Mouse (Mus musculus): ENCODE measurements at regions not wholly inside any gene's neighbourhood (a gene's known extent, or its start where the extent isn't known, plus 50 kb on each side); places are given as distances from the start of the nearest gene placed in this dataset.

- Histone ChIP-seq H3K4me1 (ENCODE audit: control insufficient read depth, insufficient read depth, low read length) (no peaks in the 10 kb centered on the region), H3K36me3 (ENCODE audit: control insufficient read depth, insufficient read depth, low read length) (no peaks in the 10 kb centered on the region), H3K27ac (ENCODE audit: control insufficient read depth, insufficient read depth, low read depth, low read length) (no peak overlapping the region), H3K4me3 (ENCODE audit: control insufficient read depth, low read depth, low read length) (no peak overlapping the region), H3K27me3 (ENCODE audit: control insufficient read depth, insufficient read depth, low read length) (no peaks in the 10 kb centered on the region)
- no peak for TF ChIP-seq CTCF (IDR thresholded peaks at IDR 0.05; ENCODE audit: control insufficient read depth, insufficient read depth, insufficient replicate concordance, low read depth, low read length)
- TF ChIP-seq POLR2A (IDR thresholded peaks at IDR 0.05; ENCODE audit: control insufficient read depth, low read depth, low read length): no peak
Observed at GRCm38 (mm10) chr13:45277842-45278416, 111.6 kb upstream of the Mylip start.

GRCm38 (mm10) chr13:45281106-45281505 is 108.4 kb upstream of the Mylip start:
- Histone ChIP-seq H3K36me3 (ENCODE audit: control insufficient read depth, insufficient read depth, low read length) (no peaks in the 10 kb centered on the region), H3K4me1 (ENCODE audit: control insufficient read depth, insufficient read depth, low read length) (no peaks in the 10 kb centered on the region), H3K27me3 (ENCODE audit: control insufficient read depth, insufficient read depth, low read length) (no peaks in the 10 kb centered on the region), H3K27ac (ENCODE audit: control insufficient read depth, insufficient read depth, low read depth, low read length) (no peak overlapping the region), H3K4me3 (ENCODE audit: control insufficient read depth, low read depth, low read length) (no peak overlapping the region)
- no peak for TF ChIP-seq POLR2A (IDR thresholded peaks at IDR 0.05; ENCODE audit: control insufficient read depth, low read depth, low read length)
- no peak for TF ChIP-seq CTCF (IDR thresholded peaks at IDR 0.05; ENCODE audit: control insufficient read depth, insufficient read depth, insufficient replicate concordance, low read depth, low read length)

- Histone ChIP-seq H3K27me3 (ENCODE audit: control insufficient read depth, insufficient read depth, low read length) (no peaks in the 10 kb centered on the region), H3K4me1 (ENCODE audit: control insufficient read depth, insufficient read depth, low read length) (no peaks in the 10 kb centered on the region), H3K4me3 (ENCODE audit: control insufficient read depth, low read depth, low read length) (no peak overlapping the region), H3K27ac (ENCODE audit: control insufficient read depth, insufficient read depth, low read depth, low read length) (no peak overlapping the region), H3K36me3 (ENCODE audit: control insufficient read depth, insufficient read depth, low read length) (no peaks in the 10 kb centered on the region)
- TF ChIP-seq CTCF (IDR thresholded peaks at IDR 0.05; ENCODE audit: control insufficient read depth, insufficient read depth, insufficient replicate concordance, low read depth, low read length) (no peak), POLR2A (IDR thresholded peaks at IDR 0.05; ENCODE audit: control insufficient read depth, low read depth, low read length) (no peak)
Observed at GRCm38 (mm10) chr13:45286651-45287050, 102.9 kb upstream of the Mylip start.

GRCm38 (mm10) chr13:45287217-45287616 is 102.3 kb upstream of the Mylip start:
- Histone ChIP-seq H3K36me3 (ENCODE audit: control insufficient read depth, insufficient read depth, low read length) (no peaks in the 10 kb centered on the region), H3K4me3 (ENCODE audit: control insufficient read depth, low read depth, low read length) (no peak overlapping the region), H3K27ac (ENCODE audit: control insufficient read depth, insufficient read depth, low read depth, low read length) (no peak overlapping the region), H3K27me3 (ENCODE audit: control insufficient read depth, insufficient read depth, low read length) (no peaks in the 10 kb centered on the region), H3K4me1 (ENCODE audit: control insufficient read depth, insufficient read depth, low read length) (no peaks in the 10 kb centered on the region)
- TF ChIP-seq POLR2A (IDR thresholded peaks at IDR 0.05; ENCODE audit: control insufficient read depth, low read depth, low read length) (no peak), CTCF (IDR thresholded peaks at IDR 0.05; ENCODE audit: control insufficient read depth, insufficient read depth, insufficient replicate concordance, low read depth, low read length) (no peak)

GRCm38 (mm10) chr13:45289976-45290375 is 99.6 kb upstream of the Mylip start:
- no peak for TF ChIP-seq POLR2A (IDR thresholded peaks at IDR 0.05; ENCODE audit: control insufficient read depth, low read depth, low read length)
- no peak for TF ChIP-seq CTCF (IDR thresholded peaks at IDR 0.05; ENCODE audit: control insufficient read depth, insufficient read depth, insufficient replicate concordance, low read depth, low read length)
- Histone ChIP-seq H3K4me3 (ENCODE audit: control insufficient read depth, low read depth, low read length) (no peak overlapping the region), H3K4me1 (ENCODE audit: control insufficient read depth, insufficient read depth, low read length) (no peaks in the 10 kb centered on the region), H3K36me3 (ENCODE audit: control insufficient read depth, insufficient read depth, low read length) (no peaks in the 10 kb centered on the region), H3K27ac (ENCODE audit: control insufficient read depth, insufficient read depth, low read depth, low read length) (no peak overlapping the region), H3K27me3 (ENCODE audit: control insufficient read depth, insufficient read depth, low read length) (no peaks in the 10 kb centered on the region)

- H3K27me3 ChIP-seq (ENCODE audit: control insufficient read depth, insufficient read depth, low read length): no peaks in the 10 kb centered on the region
- H3K4me3 ChIP-seq (ENCODE audit: control insufficient read depth, low read depth, low read length): no peak overlapping the region
- no peaks in the 10 kb centered on the region for H3K4me1 ChIP-seq (ENCODE audit: control insufficient read depth, insufficient read depth, low read length)
- no peaks in the 10 kb centered on the region for H3K36me3 ChIP-seq (ENCODE audit: control insufficient read depth, insufficient read depth, low read length)
- no peak overlapping the region for H3K27ac ChIP-seq (ENCODE audit: control insufficient read depth, insufficient read depth, low read depth, low read length)
- TF ChIP-seq CTCF (IDR thresholded peaks at IDR 0.05; ENCODE audit: control insufficient read depth, insufficient read depth, insufficient replicate concordance, low read depth, low read length) (no peak), POLR2A (IDR thresholded peaks at IDR 0.05; ENCODE audit: control insufficient read depth, low read depth, low read length) (no peak)
Observed at GRCm38 (mm10) chr13:45294691-45295090, 94.9 kb upstream of the Mylip start.

GRCm38 (mm10) chr13:45300610-45301009 is 88.9 kb upstream of the Mylip start:
- H3K27me3 ChIP-seq (ENCODE audit: control insufficient read depth, insufficient read depth, low read length): no peaks in the 10 kb centered on the region
- no peaks in the 10 kb centered on the region for H3K36me3 ChIP-seq (ENCODE audit: control insufficient read depth, insufficient read depth, low read length)
- H3K27ac ChIP-seq (ENCODE audit: control insufficient read depth, insufficient read depth, low read depth, low read length): no peak overlapping the region
- no peaks in the 10 kb centered on the region for H3K4me1 ChIP-seq (ENCODE audit: control insufficient read depth, insufficient read depth, low read length)
- TF ChIP-seq POLR2A (IDR thresholded peaks at IDR 0.05; ENCODE audit: control insufficient read depth, low read depth, low read length): no peak
- no peak for TF ChIP-seq CTCF (IDR thresholded peaks at IDR 0.05; ENCODE audit: control insufficient read depth, insufficient read depth, insufficient replicate concordance, low read depth, low read length)
- no peak overlapping the region for H3K4me3 ChIP-seq (ENCODE audit: control insufficient read depth, low read depth, low read length)

All from testis, adult 2 months (tissue).